Mouse (Mus musculus) C2C12 (cell line): ENCODE data around the gene Ccdc142.

Experiments
- CEBPB ChIP-seq: IDR thresholded peaks from one replicate; pipeline ENCODE4 v1.6.1; 2011; ENCODE audit warnings: low read depth, mild to moderate bottlenecking, control low read depth, moderate library complexity
- CTCF ChIP-seq: IDR thresholded peaks from one replicate; pipeline ENCODE4 v1.5.1; 2011; ENCODE audit not compliant: control insufficient read depth, insufficient read depth, insufficient read length
- FOSL1 ChIP-seq: IDR thresholded peaks from one replicate; pipeline ENCODE4 v1.8.0; 2011; ENCODE audit warnings: mild to moderate bottlenecking, low read length; ENCODE audit not compliant: poor library complexity, insufficient read depth, severe bottlenecking
- MAX ChIP-seq: IDR thresholded peaks from one replicate; pipeline ENCODE4 v1.6.1; 2011; ENCODE audit warnings: mild to moderate bottlenecking, control low read depth
- MYOD1 ChIP-seq: IDR thresholded peaks from one replicate; pipeline ENCODE4 v1.6.1; 2011; ENCODE audit warnings: low read depth; ENCODE audit not compliant: control insufficient read depth, insufficient read length
- MYOG ChIP-seq: IDR thresholded peaks from one replicate; pipeline ENCODE4 v1.6.1; 2011; ENCODE audit not compliant: control insufficient read depth, insufficient read length; ENCODE audit errors: extremely low read depth
- USF1 ChIP-seq: IDR thresholded peaks from one replicate; pipeline ENCODE4 v1.6.1; 2011; ENCODE audit warnings: low read depth, mild to moderate bottlenecking, control low read depth, moderate library complexity

GRCm38 (mm10) chr6:83135571-83136161 lies 34.3 kb downstream of the Ccdc142 start:
- TF ChIP-seq CTCF (no peak), USF1 (no peak), CEBPB (no peak), MAX (no peak), MYOG (no peak), MYOD1 (no peak), FOSL1 (no peak)
